Mouse (Mus musculus): Measurements from ENCODE around the gene Kmt2c.
"Not testable (repeated sequence)": the region's sequence is repeated elsewhere in the genome, so short reads cannot be mapped to it uniquely, and the experiment has no call there.

The Kmt2c gene

DNA sequence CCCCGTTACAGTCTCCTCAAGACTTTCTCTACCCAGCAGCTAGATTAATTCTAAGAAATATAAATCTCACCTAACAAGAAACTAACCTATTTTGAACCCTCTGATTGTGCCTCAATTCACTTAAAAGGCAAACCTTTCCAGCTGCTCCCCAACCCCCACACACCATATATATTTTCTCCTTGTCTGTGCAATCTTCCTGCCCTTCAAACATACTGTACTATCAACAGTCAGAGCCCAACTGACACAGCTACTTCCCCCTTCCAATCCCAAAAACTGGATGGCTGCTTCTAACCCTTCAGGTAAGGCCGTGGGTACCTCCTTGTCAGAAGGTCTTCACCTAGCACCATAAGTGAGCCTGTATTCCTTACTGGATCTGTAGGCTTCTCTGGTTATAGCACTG is 130.2 kb downstream of the Kmt2c start:
- DNase-seq (ENCODE audit: low spot score): no peak

DNA sequence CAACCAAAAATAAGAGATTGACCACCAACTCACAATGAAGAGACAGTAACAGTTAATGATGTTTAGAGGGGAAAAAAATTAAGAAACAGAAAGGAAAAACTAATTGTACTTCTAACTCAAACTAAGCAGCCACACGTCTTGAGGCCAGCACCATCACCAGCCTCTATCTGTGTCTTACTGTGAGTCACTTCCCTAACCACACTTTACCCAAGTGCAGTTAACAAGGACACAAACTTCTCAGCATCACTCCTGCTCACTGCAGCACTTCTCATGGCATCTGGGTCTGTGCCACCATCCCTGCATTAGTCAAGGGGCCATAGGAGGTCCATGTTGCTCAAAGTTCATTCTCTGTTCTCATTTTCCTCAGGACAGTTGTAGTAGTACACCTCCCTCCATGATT is 131.5 kb downstream of the Kmt2c start:
- DNase-seq (ENCODE audit: low spot score): no peak

DNA sequence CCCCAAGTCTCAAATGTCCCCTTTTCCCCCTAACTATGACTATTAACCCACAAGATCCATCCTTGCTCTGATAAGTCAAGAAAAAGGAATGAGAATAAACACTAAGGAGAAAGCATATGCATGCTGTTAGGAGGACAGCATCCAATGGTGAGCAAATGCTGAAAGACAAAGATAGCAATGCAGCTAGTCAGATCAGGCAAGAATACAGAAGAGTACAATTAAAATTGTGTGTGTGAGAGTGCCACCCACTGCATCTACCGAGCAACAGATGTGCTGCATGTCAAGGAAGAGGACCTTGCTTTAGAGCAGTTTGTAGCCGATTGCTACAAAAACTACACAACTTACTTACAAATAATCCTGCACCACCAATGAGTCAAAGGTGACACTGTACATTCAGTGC is 145.1 kb downstream of the Kmt2c start:
- DNase-seq (ENCODE audit: low spot score): no peak

DNA sequence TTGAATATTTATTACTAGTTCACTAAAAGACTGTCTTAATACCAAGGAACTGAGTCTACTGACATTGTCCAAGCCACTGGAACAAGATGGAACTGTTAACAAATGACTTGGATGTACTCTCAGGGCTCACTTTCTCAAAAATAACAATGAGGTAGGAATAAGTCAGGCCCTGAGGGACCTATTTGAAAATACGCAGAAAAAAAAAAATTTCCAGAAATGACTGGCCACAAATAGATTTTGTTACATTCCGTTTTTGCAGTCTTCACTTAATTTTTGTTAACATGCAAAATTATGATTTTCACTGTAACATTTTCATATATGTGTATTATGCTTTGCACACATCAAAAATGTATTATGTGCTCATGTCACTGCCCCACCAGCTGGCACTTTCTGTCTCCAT is 167.3 kb downstream of the Kmt2c start:
- no peak for DNase-seq (ENCODE audit: low spot score)

DNA sequence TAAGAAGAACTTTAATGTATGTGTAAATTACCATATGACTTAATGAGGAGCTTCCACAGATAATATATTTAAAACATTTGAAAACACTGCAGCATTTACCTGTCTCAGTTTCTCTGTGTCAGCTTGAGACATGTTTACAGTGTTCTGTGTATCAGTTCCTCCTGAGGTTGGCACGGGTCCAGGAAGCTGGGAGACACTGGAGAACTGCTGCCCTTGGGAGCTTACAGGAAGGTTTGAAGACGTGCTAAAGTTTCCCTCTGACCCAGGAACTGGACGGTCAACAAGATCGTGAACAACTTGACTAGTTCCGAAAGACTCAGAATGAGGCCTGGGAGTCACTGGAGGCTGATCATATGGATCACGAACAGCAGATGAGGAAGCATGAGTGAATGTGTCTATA is 184.7 kb downstream of the Kmt2c start:
- peak; percentile 58 for DNase-seq (ENCODE audit: low spot score)

DNA sequence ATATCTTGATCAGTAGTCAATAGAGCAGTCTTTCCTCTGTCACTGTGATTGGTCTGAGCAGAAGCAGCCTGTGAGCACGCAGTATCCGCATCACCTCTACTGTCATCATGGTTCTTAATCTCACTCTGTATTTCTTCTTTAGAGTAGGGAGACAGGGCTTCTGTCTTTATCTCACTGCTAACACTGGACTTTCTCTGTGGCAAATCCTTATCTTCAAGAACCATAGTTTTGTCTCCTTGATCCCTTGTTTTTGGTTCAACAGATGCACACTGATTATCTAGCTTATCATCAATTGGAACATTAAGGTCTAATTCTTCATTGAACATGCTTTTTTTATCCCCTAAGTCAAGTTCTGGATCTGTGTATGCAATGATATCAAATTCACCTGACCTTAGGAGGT is 188.4 kb downstream of the Kmt2c start:
- no peak for DNase-seq (ENCODE audit: low spot score)

DNA sequence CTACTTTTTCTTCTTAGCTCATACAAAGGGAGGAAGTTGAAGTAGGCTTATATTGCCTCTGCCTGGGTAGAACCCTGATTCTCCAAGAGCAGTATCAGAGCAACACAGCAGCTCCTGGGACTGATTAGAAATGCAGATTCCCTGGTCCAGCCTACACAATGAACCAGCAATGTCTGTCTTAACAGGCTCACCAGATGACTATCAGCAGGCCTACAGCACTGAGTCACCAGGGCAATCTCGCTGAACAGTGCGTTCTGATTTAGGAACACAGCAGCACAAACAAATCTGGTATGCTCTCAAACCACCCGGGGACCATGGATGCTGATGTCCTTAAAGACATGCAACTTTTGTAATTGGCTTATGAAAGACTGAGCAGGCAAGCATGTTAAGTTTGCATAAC is 201.8 kb downstream of the Kmt2c start:
- no peak for DNase-seq (ENCODE audit: low spot score)

DNA sequence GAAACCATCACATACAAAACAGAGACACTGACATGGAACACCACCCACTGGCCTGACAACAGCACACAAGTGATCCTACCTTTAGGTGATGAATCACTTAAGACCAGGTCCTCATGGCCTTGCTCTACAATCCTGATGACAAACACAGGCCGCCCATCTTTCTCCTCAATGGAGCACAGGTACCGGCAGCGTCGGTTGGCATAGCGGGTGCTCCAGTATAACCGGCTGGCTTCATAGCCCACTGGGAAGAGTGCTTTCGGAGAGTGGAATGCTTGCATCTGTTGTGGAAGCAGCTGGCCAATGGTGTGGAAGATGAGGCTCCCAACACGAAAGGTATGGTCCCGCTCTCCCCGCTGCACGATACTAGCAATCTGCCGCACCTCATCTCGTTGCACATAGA is 214.6 kb downstream of the Kmt2c start:
- no peak for DNase-seq (ENCODE audit: low spot score)

DNA sequence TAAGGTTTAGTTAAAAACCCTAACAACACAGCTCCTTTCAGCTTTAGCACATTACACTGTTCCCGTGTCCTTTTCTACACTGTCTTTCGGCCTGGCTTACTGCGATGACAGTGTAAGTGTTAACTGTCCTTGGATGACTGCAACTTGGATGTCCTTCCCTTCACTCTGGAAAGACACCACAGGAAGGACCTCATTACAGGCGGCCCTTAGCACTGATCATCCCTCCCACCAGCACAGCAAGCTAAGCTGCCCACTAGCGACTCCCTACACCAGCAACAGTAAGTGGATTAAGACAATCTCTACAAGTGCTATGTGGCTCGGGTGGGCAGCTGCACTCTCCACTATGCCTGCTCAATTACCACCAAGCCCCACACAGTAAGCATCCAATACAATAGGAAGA is 222.2 kb downstream of the Kmt2c start:
- no peak for DNase-seq (ENCODE audit: low spot score)

DNA sequence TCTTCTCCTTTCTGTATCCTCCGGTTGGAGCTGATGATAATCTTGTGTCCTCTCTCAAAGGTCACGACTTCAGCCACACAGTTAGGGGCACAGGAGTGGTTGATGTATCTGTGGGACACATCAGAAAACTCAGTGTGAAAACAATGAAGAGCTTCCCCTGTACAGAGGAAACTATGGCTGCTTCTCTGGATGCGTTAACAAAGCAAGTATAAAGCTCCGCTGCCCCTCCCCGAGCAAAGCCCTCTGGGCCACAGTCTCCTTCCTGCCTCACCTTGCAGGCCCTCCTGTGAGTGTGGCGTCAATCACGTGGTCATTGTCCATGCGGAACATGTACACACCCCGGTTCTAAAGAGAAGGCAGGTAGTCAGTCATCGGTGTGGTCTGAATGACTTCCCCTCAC is 223.0 kb downstream of the Kmt2c start:
- DNase-seq (ENCODE audit: low spot score): no peak

DNA sequence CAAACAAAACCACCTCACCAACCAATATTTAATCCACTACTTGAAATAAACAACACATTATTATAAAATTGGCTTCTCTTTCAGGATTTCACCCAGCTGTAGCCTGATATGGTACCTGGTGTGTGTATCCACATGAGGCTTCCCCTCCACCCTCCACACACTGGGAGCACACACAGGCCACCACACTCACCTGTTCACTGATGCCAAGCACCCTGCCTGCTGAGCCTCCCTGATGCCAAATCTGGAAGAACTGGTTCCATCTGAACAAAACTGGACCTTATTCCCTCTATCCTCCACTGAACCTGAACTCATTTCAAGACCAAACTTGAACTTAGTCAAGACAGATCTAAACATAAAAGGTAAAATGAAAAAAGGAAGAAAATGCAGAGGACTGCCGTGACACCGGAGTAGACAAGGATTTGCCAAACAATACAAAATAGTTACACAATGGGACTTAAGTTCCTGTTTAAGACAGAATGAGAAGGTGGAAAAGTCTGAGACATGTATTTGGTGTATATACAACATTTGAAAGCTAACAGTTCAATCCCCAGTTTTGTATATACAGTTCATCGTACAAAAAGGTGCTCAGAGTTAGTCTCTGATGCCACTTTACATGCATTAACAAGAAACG is 230.2 kb downstream of the Kmt2c start:
- DNase-seq (ENCODE audit: low spot score): no peak

DNA sequence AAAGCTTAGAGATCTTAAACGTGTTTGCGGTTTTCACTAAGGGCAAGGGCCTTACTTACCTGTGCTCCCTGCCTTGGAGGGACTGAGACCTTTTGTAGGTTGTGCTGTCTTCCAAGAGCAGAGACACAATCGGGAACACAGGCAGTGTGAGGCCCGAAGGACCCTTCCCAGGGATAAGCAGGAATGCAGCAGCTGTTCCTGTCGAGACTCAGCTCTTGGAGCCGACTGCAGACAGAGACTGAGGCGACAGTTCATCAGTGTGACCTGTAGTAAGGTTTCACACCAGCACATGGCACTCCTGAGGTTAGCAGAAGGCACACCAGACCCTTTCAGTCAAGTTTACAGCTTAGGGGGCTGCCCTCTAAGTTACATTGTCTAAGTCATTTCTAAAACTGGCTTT is 236.3 kb downstream of the Kmt2c start:
- no peak for DNase-seq (ENCODE audit: low spot score)

DNA sequence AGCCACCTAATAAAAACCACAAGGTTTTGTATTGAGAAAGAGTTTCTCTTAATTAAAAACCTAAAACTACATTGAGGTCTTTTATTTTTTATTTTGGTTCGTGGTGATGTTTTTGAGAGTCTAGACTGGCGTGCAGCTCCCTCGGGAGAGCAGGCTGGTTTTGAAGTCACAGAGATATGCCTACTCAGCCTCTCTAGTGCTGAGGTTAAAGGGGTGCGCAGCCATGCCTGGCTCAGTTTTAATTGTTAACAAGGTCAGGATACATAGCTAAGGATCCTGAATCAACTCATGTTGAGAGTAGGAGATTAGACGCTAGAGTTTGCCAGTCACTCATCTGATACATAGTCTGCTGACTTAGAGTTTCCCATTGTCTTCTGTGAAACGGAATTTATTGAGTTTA is 237.1 kb downstream of the Kmt2c start:
- DNase-seq (ENCODE audit: low spot score): no peak

DNA sequence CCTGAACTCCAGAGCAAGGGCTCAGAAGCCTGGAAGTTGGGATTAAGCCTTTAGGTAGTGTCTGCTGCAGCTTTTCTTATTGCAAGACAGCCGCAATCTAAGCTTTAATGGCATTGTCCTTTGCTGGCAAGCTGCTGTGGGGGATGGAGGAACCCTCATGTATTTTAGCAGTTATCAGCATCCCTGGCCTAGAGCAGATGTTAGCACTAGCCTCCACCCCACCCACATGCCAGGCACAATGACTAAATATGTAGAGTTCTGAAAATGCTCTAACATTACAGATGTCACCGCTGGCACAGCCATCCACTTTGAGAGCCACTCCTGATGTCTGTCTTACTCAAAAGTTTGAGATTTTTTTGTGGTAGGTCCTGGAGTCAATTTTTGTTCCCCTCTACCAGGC is 241.9 kb downstream of the Kmt2c start:
- DNase-seq (ENCODE audit: low spot score): no peak

DNA sequence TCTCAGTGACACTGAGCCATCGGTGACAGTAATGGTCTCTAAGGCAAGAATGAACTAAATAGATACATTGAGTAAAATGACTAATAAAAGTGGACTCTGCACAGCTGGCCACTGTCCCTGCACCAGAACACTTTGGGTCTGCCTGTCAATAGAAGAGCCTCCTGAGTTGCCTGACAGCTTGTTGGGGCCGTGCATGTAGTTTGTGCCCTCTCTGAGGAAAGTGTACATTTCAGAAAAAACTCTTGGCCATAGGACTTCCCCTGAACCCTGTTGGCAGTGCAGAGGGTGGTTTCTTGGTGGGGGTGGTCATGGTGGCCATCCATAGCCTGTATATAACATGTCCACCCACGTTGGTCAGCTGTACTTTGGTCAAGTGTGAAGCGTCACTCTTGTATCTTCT is 244.1 kb downstream of the Kmt2c start:
- DNase-seq (ENCODE audit: low spot score): no peak

DNA sequence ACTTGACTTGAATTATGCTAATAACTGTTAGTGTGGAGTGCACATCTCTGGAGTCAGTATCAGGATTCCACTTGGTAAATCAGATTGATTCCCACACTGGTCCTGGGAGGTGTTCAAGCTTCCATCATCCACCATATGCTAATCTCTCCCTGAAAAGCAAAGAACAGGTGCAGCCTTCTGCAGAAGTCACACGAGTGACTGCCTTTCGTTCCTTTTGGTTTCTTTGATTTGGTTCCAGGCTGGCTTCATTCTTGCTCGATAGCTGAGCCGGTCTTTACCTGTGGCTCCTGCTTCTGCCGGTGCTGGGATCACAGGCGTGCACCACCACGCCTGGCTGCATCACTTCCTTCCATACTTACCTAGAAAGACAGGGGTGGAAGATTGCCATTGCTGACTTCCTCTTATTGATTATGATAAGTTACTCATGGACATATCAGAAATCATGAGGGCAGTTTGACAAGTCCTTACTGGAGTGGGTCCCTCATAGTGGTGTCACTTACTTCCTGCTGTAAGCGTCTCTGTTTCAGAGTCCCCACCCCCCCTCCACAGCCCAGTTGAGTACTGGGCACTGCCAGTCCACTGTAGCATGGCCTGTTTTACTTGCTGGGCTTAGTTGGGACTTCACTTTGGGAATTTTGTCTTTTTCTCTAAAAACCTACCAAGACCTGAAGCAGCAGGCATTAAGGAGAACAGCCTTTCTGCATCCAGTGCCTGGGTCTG is 245.6 kb downstream of the Kmt2c start:
- no peak for DNase-seq (ENCODE audit: low spot score)

DNA sequence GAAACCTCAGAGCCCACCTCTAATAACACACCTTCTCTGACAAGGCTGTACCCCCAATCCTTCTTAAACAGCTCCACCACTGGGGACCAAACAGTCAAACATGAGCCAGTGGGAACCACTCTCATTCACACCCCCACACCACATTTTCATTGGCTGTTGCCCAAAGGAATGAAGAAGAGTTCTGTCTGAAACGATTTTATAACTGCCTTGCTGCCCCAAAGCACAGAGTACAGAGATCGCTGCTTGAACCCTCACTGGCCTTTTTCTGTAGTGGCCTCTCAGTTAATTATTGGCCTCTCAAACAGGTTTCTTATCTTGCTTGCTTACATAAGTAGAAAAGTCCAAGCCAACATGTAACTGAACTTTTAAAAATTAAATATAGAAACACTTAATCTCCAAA is 246.2 kb downstream of the Kmt2c start:
- no peak for DNase-seq (ENCODE audit: low spot score)

DNA sequence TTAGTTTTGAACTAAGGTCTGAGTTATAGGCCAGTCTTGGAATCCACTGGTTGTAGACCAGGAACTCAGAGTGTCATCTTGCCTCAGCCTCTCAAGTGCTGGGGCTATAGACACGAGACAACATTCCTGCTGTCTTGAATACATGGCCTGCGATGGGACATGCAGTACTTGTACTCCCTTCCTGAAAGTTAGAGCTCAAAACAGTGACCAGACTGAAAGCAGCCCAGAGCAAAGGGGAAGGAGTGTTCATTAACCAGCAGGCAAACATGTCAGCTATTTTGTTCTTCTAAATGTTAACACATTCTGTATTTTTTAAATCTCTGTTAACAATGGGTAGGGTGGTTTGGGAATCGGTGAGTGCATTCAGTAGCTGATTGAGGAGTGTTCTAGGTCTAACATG is 251.5 kb downstream of the Kmt2c start:
- no peak for DNase-seq (ENCODE audit: low spot score)

DNA sequence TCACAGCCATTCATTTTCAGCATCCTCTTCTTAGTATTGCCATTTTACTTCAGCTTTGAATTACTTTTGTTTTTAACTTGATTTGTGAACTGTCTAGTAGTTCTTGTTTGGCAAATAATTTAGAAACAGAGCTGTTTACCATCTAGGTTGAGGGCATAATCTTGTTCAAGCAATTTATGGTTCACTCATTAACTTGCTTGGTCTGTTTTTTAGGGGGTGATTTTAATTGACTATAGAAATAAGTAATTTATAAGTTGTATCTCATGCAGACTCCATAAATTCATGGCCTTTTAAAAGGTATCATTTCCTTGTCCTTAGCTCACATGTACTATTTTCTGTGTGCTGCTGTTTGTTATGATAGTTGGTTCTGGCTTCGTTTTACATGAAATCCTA is 252.1 kb downstream of the Kmt2c start:
- DNase-seq (ENCODE audit: low spot score): no peak

DNA sequence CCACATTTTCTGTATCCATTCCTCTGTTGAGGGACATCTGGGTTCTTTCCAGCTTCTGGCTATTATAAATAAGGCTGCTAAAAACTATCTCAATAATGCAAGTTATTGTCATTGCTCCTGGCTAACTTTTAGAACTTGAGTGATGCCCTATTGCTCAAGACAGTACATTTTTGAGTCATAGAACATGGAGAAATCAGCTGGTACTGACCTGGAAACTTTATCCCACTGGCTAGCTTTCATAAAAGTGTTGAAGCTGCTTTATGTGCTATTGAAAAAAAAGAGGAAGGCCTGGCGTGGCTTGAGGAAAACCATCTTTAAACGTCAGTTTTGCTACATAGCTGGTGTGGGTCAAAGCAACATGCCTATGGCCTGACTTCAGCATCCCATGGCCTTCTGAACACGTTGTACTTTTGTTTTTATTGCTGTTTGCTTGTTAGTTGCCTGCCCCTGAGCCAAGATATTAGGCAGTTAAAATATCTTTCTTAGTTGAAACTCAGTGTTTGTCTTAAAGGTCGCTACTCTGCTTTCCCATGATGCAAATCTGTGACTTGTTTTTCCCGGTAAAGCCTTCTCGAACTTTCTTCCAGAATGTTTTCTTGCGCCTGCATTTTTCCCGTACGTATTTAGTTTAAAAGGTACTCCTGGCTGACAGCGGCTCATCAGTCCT is 252.6 kb downstream of the Kmt2c start:
- DNase-seq (ENCODE audit: low spot score): no peak

DNA sequence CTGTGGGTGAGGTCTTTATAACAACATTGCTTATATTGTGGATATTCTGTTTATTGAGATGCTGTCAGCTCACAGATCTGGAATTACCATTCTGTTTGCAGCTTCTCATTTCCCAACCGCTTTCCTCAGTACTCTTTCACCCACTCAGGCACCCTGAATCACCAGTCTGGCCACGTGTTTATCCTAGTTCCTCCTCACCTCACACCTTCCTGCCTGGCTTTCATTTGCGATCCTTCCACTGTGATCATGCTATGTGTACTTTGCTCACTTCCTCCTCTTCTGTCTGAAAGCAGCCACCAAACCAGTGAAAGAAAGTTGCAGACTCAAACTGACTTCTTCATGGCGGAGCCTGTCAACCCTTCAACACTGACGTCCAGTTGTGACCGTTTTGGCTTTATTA is 255.5 kb downstream of the Kmt2c start:
- no peak for DNase-seq (ENCODE audit: low spot score)

DNA sequence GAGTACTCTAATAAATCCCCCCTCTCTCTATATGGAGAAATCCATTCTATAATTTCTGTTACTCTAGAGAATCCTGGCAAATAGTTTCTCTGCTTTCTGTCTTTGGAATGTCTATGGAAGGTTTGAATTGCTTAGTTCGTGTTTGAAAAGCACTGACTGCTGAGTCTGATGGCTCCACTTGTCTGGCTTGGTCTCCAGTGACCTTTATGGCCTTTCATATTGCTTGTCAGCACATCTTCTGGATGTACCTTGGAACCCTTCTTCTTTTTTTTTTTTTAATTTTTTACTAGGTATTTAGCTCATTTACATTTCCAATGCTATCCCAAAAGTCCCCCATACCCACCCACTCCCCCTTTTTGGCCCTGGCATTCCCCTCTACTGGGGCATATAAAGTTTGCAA is 274.2 kb downstream of the Kmt2c start:
- DNase-seq (ENCODE audit: low spot score): not testable (repeated sequence)

Measured in testis, postnatal 10 days (tissue).